In genomic region chr9:103134450-103135030, GRCm38 (mm10) we compare ENCODE assay signal across 8 mouse cellular contexts. TPM values are rescaled to one million over a fixed set of nuclear protein-coding genes. Genes with fewer than 3 reads are reported as not detected.
DNase-seq lines count a peak whose midpoint lies in the region; ATAC-seq lines count a peak whose summit lies in the region.

No protein-coding gene starts in this region.

- 25% methylated on average over 9 of the region's 9 CpGs for WGBS in limb, embryonic 11.5 days
- WGBS in limb, embryonic 10.5 days, result 33% methylated on average over 9 of the region's 9 CpGs
- WGBS in hindbrain, embryonic 16.5 days, result 52% methylated on average over 9 of the region's 9 CpGs

- ATAC-seq in limb, embryonic 11.5 days (ENCODE audit: insufficient number of reproducible peaks, low FRiP score, low TSS enrichment, low read depth), result 0 out of 2 replicates have a peak, but pooled peaks have one; percentile 35
- ATAC-seq in hindbrain, embryonic 16.5 days, result peak; percentile 19

- H3K4me1 ChIP-seq in limb, embryonic 11.5 days (ENCODE audit: control insufficient read depth, insufficient read depth, low read length), result peaks cover 5% of the 10 kb centered on the region; the same call in 1 of the 2 replicates
- peaks cover 28% of the 10 kb centered on the region for H3K4me1 ChIP-seq in limb, embryonic 10.5 days
- H3K4me1 ChIP-seq in hindbrain, embryonic 16.5 days (ENCODE audit: control insufficient read depth, insufficient read depth, low read depth, low read length), result peaks cover 25% of the 10 kb centered on the region

- no peak overlapping the region for H3K27ac ChIP-seq in limb, embryonic 11.5 days (replicated peaks; ENCODE audit: low read depth, low read length)
- no peak overlapping the region for H3K27ac ChIP-seq in limb, embryonic 10.5 days
- peak overlapping the region; percentile 64 for H3K27ac ChIP-seq in hindbrain, embryonic 16.5 days (ENCODE audit: low read depth, low read length)

- H3K4me3 ChIP-seq in limb, embryonic 11.5 days (ENCODE audit: low read depth, low read length), result no peak overlapping the region
- no peak overlapping the region for H3K4me3 ChIP-seq in limb, embryonic 10.5 days
- no peak overlapping the region for H3K4me3 ChIP-seq in hindbrain, embryonic 16.5 days (ENCODE audit: low read length)

- no peak overlapping the region for H3K9ac ChIP-seq in limb, embryonic 11.5 days (ENCODE audit: low read length)
- peak overlapping the region; percentile 33 for H3K9ac ChIP-seq in hindbrain, embryonic 16.5 days (ENCODE audit: low read depth, low read length)

- H3K36me3 ChIP-seq in limb, embryonic 11.5 days (ENCODE audit: control insufficient read depth, insufficient read depth, low read length), result no peaks in the 10 kb centered on the region
- no peaks in the 10 kb centered on the region for H3K36me3 ChIP-seq in limb, embryonic 10.5 days
- no peaks in the 10 kb centered on the region for H3K36me3 ChIP-seq in hindbrain, embryonic 16.5 days (ENCODE audit: control insufficient read depth, insufficient read depth, low read length)

- no peaks in the 10 kb centered on the region for H3K9me3 ChIP-seq in limb, embryonic 11.5 days (ENCODE audit: control insufficient read depth, low read length)
- no peaks in the 10 kb centered on the region for H3K9me3 ChIP-seq in limb, embryonic 10.5 days (replicated peaks)
- no peaks in the 10 kb centered on the region for H3K9me3 ChIP-seq in hindbrain, embryonic 16.5 days (ENCODE audit: control insufficient read depth, low read length)

- DNase-seq in adrenal gland, adult 2 months, result peak; percentile 17
- DNase-seq in adrenal gland, postnatal 4 days (ENCODE audit: low spot score in 2 of 2), result no peak
- no peak for DNase-seq in limb, embryonic 11.5 days (ENCODE audit: low spot score)
- no peak for DNase-seq in limb, embryonic 10.5 days (ENCODE audit: low spot score)
- DNase-seq in right cerebral cortex, postnatal 36 days (ENCODE audit: low spot score in 2 of 2), result peak; percentile 69 to 77
- DNase-seq in B cell, adult 2 months, result no peak
- no peak for DNase-seq in kidney, postnatal 4 days

- no peaks in the 10 kb centered on the region for H3K27me3 ChIP-seq in limb, embryonic 11.5 days (ENCODE audit: control insufficient read depth, insufficient read depth, low read length)
- H3K27me3 ChIP-seq in limb, embryonic 10.5 days (ENCODE audit: low read depth, poor library complexity, severe bottlenecking), result no peaks in the 10 kb centered on the region
- H3K27me3 ChIP-seq in hindbrain, embryonic 16.5 days (replicated peaks; ENCODE audit: control insufficient read depth, insufficient read depth, low read length), result no peaks in the 10 kb centered on the region

- no peak overlapping the region for H3K4me2 ChIP-seq in limb, embryonic 11.5 days (ENCODE audit: low read depth, severe bottlenecking)
- H3K4me2 ChIP-seq in hindbrain, embryonic 16.5 days (ENCODE audit: low read length), result no peak overlapping the region

RNA-seq across cellular contexts. Expression of gene Rab6b, which starts 23.0 kb away (rescaled TPM):
- 1 to 10 TPM; 2.4 to 3.1 TPM for total RNA-seq in adrenal gland, adult 2 months (2021)
- polyA plus RNA-seq in adrenal gland, adult 2 months (2012; rRNA removed), result 18.9 and 29.2 TPM in 2 replicates
- 10 to 100 TPM in 1 of 2 experiments, 1 to 10 TPM in 1; 8.6 to 19.0 TPM for total RNA-seq in adrenal gland, postnatal 4 days (2021)
- polyA plus RNA-seq in limb, embryonic 11.5 days (2014; fragmentation: Nextera tagmentation; extraction: Ambion mirVana), result 0.87 and 1.9 TPM in 2 replicates
- 1.2 and 2.1 TPM in 2 replicates for polyA plus RNA-seq in limb, embryonic 10.5 days (2016; fragmentation: Nextera tagmentation; extraction: Ambion mirVana)
- polyA plus RNA-seq in hindbrain, embryonic 16.5 days (2015; fragmentation: Nextera tagmentation; extraction: Ambion mirVana), result 137 and 140 TPM in 2 replicates

Comparison
In these comparisons a context has a peak if more than half of its experiments do, and no peak if none do; other contexts are left out.
1. DNase-seq: peak in adrenal gland, adult 2 months (single experiment) and right cerebral cortex, postnatal 36 days (2 of 2); none in adrenal gland, postnatal 4 days (0 of 2), limb, embryonic 11.5 days (single experiment), limb, embryonic 10.5 days (single experiment), B cell, adult 2 months (0 of 2) and kidney, postnatal 4 days (0 of 2).